Mouse (Mus musculus) liver, embryonic 11.5 days (tissue): ENCODE measurements around the gene Vmn2r88. TPM values are rescaled to one million over a fixed set of nuclear protein-coding genes. Genes with fewer than 3 reads are reported as not detected.
"Not testable (repeated sequence)": the region's sequence is repeated elsewhere in the genome, so short reads cannot be mapped to it uniquely, and the experiment has no call there.

Experiments used
- ATAC-seq: fragments of 200-750 bp; cut with Nextera tagmentation; replicated peaks from 2 replicates; pipeline ENCODE4 v1.8.0; 2017; ENCODE audit warnings: moderate number of reproducible peaks, mild to moderate bottlenecking, moderate TSS enrichment, moderate library complexity; ENCODE audit not compliant: low FRiP score
- DNase-seq: peaks from one replicate; pipeline ENCODE4 v3.0.0-alpha.2; 2017; ENCODE audit warnings: low spot score
- H3K27ac ChIP-seq: fragments of 300-500 bp; sonication (generic); 2 replicates; pipeline ENCODE4 v1.5.1; 2014; ENCODE audit warnings: mild to moderate bottlenecking, low read depth, low read length, control low read depth
- H3K27me3 ChIP-seq: fragments of 300-500 bp; sonication (generic); replicated peaks from 2 replicates; pipeline ENCODE4 v1.6.1; 2014; ENCODE audit warnings: low read length, mixed read lengths; ENCODE audit not compliant: control insufficient read depth, insufficient read depth
- H3K36me3 ChIP-seq: fragments of 300-500 bp; sonication (generic); 2 replicates; pipeline ENCODE4 v1.6.1; 2014; ENCODE audit warnings: mild to moderate bottlenecking, low read length, moderate library complexity, mixed read lengths; ENCODE audit not compliant: control insufficient read depth, insufficient read depth
- H3K4me1 ChIP-seq: fragments of 300-500 bp; sonication (generic); replicated peaks from 2 replicates; pipeline ENCODE4 v1.6.1; 2014; ENCODE audit warnings: low read length, mixed read lengths; ENCODE audit not compliant: control insufficient read depth, insufficient read depth
- H3K4me2 ChIP-seq: fragments of 300-500 bp; sonication (generic); 2 replicates; pipeline ENCODE4 v1.6.1; 2014; ENCODE audit warnings: mild to moderate bottlenecking, control low read depth, moderate library complexity
- H3K4me3 ChIP-seq: fragments of 300-500 bp; sonication (generic); 2 replicates; pipeline ENCODE4 v1.5.1; 2014; ENCODE audit warnings: low read depth, low read length, control low read depth
- H3K9ac ChIP-seq: fragments of 300-500 bp; sonication (generic); 2 replicates; pipeline ENCODE4 v1.6.1; 2014; ENCODE audit warnings: low read depth, low read length, control low read depth
- H3K9me3 ChIP-seq: fragments of 300-500 bp; sonication (generic); 2 replicates; pipeline ENCODE4 v1.6.1; 2016; ENCODE audit warnings: low read length, inconsistent platforms, mixed read lengths; ENCODE audit not compliant: control insufficient read depth
- WGBS: fragments of 180-500 bp; shearing (Covaris S2); extraction: QIAGEN DNeasy Blood & Tissue Kit; methylation state at CpG from one replicate; pipeline ENCODE4 v1.1.7; 2014; 5-methylcytosine and 5-hydroxymethylcytosine counted together
- polyA plus RNA-seq: library from polyadenylated mRNA; unstranded; fragments of >200 nt; fragmentation: Nextera tagmentation; extraction: Ambion mirVana; gene quantifications from 2 replicates; pipeline ENCODE4 v1.2.1, GENCODE M21; 2014

Vmn2r88 gene
- polyA plus RNA-seq, 1 experiment from 2014 or later = not detected

DNA sequence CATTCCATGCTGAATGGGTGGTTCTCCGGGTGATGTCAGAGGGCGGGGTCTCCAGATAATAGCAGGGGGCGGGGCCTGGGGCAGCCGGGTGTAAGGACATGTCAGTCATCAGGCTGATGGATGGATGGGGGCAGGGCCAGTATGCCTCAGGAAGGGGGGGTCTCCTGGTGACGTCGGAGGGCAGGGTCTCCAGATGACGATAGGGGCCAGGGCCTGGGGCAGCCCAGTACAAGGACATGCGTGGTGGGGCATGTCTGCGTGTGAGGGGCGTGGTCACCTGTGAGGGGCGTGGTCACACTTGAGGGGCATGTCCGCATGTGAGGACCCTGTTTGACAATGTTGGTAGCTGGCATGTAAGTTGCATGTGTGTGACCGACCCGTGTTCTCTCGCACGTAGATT lies 23.9 kb downstream of the Vmn2r88 start:
- Histone ChIP-seq H3K4me1 (no peaks in the 10 kb centered on the region), H3K4me2 (no peak overlapping the region), H3K27me3 (no peaks in the 10 kb centered on the region), H3K36me3 (no peaks in the 10 kb centered on the region), H3K4me3 (no peak overlapping the region), H3K27ac (no peak overlapping the region), H3K9me3 (peaks cover 17% of the 10 kb centered on the region), H3K9ac (no peak overlapping the region)
- no peak for DNase-seq
- WGBS = 90% methylated on average over 16 of the region's 16 CpGs
- ATAC-seq = no peak

DNA sequence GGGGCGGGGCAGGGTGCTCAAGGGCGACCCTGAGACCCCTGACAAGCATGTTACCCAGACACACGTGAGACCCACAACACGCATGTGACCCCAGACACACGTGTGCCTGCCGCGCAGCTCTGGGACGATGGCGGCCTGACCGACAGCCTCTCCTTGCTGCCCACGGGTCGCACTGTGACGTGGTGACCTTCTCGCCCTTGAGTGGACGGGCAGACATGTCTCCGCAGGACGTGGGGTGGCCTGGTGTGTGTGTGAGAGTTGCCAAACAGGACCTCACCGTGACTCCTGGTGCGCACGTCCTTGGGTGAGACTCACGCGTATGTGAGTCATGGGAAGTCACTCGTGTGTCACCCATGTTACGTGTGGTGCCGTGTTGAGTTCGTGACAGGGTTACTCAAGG lies 24.4 kb downstream of the Vmn2r88 start:
- no peak overlapping the region for H3K27ac ChIP-seq
- H3K4me2 ChIP-seq = no peak overlapping the region
- WGBS = 94% methylated on average over 26 of the region's 26 CpGs
- DNase-seq = no peak
- H3K9me3 ChIP-seq = peaks cover 17% of the 10 kb centered on the region
- no peaks in the 10 kb centered on the region for H3K36me3 ChIP-seq
- no peaks in the 10 kb centered on the region for H3K4me1 ChIP-seq
- ATAC-seq = no peak
- no peaks in the 10 kb centered on the region for H3K27me3 ChIP-seq
- H3K9ac ChIP-seq = no peak overlapping the region
- no peak overlapping the region for H3K4me3 ChIP-seq

DNA sequence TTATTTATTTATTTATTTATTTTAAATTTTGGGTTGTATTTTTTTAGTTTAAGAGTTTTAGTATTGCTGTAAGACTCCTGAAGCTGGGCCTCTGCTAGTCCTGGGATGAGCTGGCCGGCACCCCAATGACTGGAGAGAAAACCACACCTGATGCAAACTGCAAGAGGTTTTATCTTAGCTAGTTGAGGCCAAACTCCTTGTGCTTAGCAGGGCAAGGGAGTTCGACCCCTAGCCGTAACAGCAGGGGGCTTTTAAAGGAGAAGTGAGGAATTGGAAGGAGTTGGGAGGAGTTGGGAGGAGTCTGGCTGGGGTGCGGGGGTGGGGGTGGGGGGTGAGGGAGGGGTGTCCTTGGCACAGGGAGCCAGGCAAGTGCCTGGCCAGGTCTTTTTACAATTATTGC lies 28.3 kb downstream of the Vmn2r88 start:
- Histone ChIP-seq H3K4me2 (no peak overlapping the region), H3K4me3 (no peak overlapping the region), H3K36me3 (no peaks in the 10 kb centered on the region), H3K27ac (no peak overlapping the region), H3K4me1 (no peaks in the 10 kb centered on the region), H3K9ac (no peak overlapping the region), H3K27me3 (no peaks in the 10 kb centered on the region), H3K9me3 (peaks cover 17% of the 10 kb centered on the region)
- DNase-seq (no peak), ATAC-seq (no peak)
- WGBS = 82% methylated on average over 4 of the region's 4 CpGs

DNA sequence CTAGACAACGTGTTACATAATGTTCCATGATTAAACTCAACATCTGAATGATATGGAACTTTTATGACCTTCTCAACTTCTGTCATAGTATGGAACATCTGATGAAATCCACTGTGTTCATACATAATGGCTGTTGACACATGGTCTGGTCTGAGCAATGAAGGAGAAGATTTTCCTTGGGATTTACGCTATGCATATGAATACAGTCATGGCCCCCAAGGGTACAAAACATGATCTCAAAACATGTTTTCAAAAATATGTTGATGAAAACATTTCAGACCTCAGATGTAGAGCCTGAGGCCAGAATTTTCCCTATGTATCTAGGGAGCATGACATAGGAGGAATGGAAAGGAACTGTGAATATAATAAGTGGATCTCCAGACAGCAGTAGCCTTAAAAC lies 40.9 kb downstream of the Vmn2r88 start, which contains the start of gene Vmn2r89:
Vmn2r89 (plus strand) TSS at position 301 of the 400 bp plus-strand sequence.
- H3K36me3 ChIP-seq, H3K4me1 ChIP-seq, H3K9ac ChIP-seq, H3K27ac ChIP-seq, H3K9me3 ChIP-seq, DNase-seq, H3K27me3 ChIP-seq, ATAC-seq, H3K4me2 ChIP-seq, H3K4me3 ChIP-seq: not testable (repeated sequence)
- WGBS = 69% methylated on average over 2 of the region's 2 CpGs

Other genes starting within 250 kb of the Vmn2r88 start
- not detected in 2 replicates for gene Rnase2b, start 248.6 kb upstream of the Vmn2r88 start, polyA plus RNA-seq
- gene Ang2, start 211.7 kb upstream of the Vmn2r88 start, polyA plus RNA-seq = not detected in 2 replicates
- gene Ear14, start 207.4 kb upstream of the Vmn2r88 start, polyA plus RNA-seq = not detected in 2 replicates
- gene Rnase2a, start 154.7 kb upstream of the Vmn2r88 start, polyA plus RNA-seq = not detected in 2 replicates
- gene Gm7247, start 49.1 kb upstream of the Vmn2r88 start, polyA plus RNA-seq = not detected in 2 replicates
- gene Vmn2r89, start 41.0 kb downstream of the Vmn2r88 start, polyA plus RNA-seq = not detected in 2 replicates
- 0.21 TPM in 1 of 2 replicates, not detected in the other for gene Gm5622, start 142.0 kb downstream of the Vmn2r88 start, polyA plus RNA-seq
- gene Gm17175, start 163.2 kb downstream of the Vmn2r88 start, polyA plus RNA-seq = not detected in 2 replicates
- gene Gm17174, start 181.3 kb downstream of the Vmn2r88 start, polyA plus RNA-seq = not detected in 2 replicates
- not detected in 2 replicates for gene Gm17078, start 200.5 kb downstream of the Vmn2r88 start, polyA plus RNA-seq
- not detected in 2 replicates for gene Gm4181, start 224.8 kb downstream of the Vmn2r88 start, polyA plus RNA-seq